Mouse (Mus musculus): ENCODE results near the gene Snip1. TPM values are rescaled to one million over a fixed set of nuclear protein-coding genes. Genes with fewer than 3 reads are reported as not detected.
A peak's percentile ranks its signal among the peaks of the same experiment; 100 is the strongest.

Snip1 gene
- polyA plus RNA-seq (2014; fragmentation: Nextera tagmentation; extraction: Ambion mirVana) = 27.7 and 31.2 TPM in 2 replicates

DNA sequence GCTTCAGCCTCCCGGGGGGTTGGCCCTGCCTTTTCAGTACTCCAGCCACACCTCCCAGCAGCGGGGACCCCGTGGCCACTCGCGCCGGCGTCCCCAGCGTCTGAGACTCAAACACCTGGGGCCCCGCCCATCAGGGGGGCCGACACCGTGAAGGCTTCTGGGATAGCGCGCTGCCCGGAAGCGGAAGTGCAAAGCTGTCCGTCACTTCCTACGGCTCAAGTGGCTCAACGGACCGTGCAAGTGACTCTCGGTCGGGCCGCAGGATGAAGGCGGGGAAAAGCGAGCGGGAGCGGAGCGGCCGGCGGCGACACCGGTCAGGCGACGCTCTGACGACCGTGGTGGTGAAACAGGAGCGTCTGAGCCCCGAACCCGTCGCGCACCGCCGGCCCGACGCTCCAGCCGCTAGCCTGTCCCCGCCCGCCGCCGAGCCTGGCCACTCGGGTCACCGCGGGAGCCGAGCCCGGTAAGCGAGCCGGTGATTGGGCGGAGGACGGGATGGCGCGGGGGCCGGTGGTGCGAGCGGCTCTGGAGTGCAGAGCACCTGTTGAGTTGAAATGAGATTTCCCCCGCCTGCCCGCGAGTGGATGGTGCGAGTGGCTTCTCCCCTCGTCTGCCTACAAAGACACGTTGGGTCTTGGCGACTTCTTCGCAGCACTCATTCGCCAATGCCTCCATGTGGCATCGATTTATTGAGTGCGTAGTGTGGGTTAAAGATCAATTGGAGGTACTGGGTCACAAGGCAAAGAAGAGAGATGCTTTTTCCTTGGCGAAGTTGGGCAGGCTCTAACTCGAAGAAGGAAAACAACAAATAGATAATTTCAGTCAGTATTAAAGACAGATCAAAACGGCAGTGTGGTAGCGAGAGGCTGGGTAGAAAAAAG lies at the start of gene Snip1:
Gene Snip1, plus strand, starts transcription at position 183 of the 881 bp plus-strand sequence.
- H3K4me3 ChIP-seq (replicated peaks; ENCODE audit: low read depth, low read length) = peak within 1 kb of the TSS; percentile 94
- H3K27ac ChIP-seq (replicated peaks; ENCODE audit: low read depth, low read length) = peak within 1 kb of the TSS; percentile 66; the same call in 1 of the 2 replicates
- DNase-seq (peak; percentile 97), ATAC-seq (ENCODE audit: low FRiP score, low TSS enrichment) (peak; percentile 93)
- no peaks in the 10 kb centered on the region for H3K9me3 ChIP-seq (ENCODE audit: control insufficient read depth, low read length)
- H3K27me3 ChIP-seq (ENCODE audit: control insufficient read depth, insufficient read depth, low read length) = no peaks in the 10 kb centered on the region
- peaks cover 11% of the 10 kb centered on the region for H3K4me1 ChIP-seq (ENCODE audit: control insufficient read depth, insufficient read depth, low read length)
- H3K4me2 ChIP-seq (ENCODE audit: low read length) = peak within 1 kb of the TSS; percentile 94
- H3K9ac ChIP-seq (replicated peaks; ENCODE audit: low read length) = peak within 1 kb of the TSS; percentile 84
- H3K36me3 ChIP-seq (ENCODE audit: control insufficient read depth, insufficient read depth, low read length) = peaks cover 31% of the 10 kb centered on the region
- WGBS = 1% methylated on average over 78 of the region's 78 CpGs

DNA sequence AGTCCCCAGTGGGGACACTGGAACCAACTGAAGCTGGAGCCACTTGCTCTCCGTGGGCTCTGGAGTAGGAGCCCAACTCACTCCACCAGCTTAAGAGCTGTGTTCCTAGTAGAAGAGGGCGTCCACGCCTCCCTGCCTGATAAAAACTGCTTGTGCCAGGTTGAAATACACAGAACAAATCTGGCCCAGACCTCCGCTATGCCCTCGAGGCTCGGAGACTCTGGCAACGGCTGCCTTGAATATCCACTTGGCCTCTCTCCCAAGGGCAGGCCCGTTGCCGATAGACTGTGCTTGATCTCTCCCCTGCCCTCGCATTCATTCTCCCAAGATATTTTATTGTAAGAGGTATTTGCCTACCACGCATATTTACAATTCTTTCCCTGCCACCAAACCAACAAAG lies 49.0 kb upstream of the Snip1 start:
- no peaks in the 10 kb centered on the region for H3K36me3 ChIP-seq (ENCODE audit: control insufficient read depth, insufficient read depth, low read length)
- 77% methylated on average over 11 of the region's 11 CpGs for WGBS
- no peak overlapping the region for H3K4me2 ChIP-seq (ENCODE audit: low read length)
- no peak for ATAC-seq (ENCODE audit: low FRiP score, low TSS enrichment)
- H3K27me3 ChIP-seq (ENCODE audit: control insufficient read depth, insufficient read depth, low read length) = no peaks in the 10 kb centered on the region
- H3K4me1 ChIP-seq (ENCODE audit: control insufficient read depth, insufficient read depth, low read length) = no peaks in the 10 kb centered on the region
- H3K4me3 ChIP-seq (replicated peaks; ENCODE audit: low read depth, low read length) = no peak overlapping the region
- no peak for DNase-seq
- no peak overlapping the region for H3K9ac ChIP-seq (replicated peaks; ENCODE audit: low read length)
- no peaks in the 10 kb centered on the region for H3K9me3 ChIP-seq (ENCODE audit: control insufficient read depth, low read length)
- H3K27ac ChIP-seq (replicated peaks; ENCODE audit: low read depth, low read length) = no peak overlapping the region

DNA sequence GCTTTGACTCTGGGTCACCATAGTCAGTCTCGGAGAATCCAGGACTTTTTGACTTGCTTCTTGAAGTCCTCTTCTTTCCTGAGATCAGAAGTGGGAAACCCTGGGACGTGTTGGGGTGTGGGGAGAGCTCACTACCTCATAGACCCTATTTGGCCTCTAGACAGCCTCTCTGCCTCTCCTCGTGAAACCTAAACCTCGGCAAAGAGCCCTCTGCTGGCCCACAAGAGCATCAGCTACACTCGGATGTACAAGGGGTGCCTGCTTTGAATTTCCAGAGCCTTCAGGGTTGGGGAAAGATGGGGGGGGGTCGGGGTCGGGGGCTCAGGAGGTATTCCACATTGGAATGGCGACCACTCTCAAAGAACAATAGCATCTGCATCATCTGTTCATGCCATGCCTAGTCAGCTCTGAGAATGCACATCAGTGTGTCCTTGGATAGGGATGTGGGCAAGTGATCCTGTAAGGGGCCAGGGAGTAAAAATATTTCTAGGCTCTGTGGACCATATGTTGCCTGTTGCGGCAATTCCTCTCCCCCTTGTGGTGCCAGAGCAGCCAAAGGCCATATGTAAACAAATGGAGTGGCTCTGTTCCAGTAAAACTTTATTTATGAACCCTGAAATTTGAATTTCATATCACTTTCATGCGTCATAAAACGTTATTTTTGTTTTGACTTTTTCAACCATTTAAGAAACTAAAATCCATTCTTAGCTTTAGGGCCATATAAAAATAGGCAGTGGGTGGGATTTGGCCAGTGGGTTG lies 45.5 kb upstream of the Snip1 start:
- H3K4me1 ChIP-seq (ENCODE audit: control insufficient read depth, insufficient read depth, low read length) = no peaks in the 10 kb centered on the region
- no peak overlapping the region for H3K27ac ChIP-seq (replicated peaks; ENCODE audit: low read depth, low read length)
- no peak for ATAC-seq (ENCODE audit: low FRiP score, low TSS enrichment)
- H3K4me3 ChIP-seq (replicated peaks; ENCODE audit: low read depth, low read length) = no peak overlapping the region
- peak; percentile 58 for DNase-seq
- WGBS = 33% methylated on average over 11 of the region's 11 CpGs
- no peaks in the 10 kb centered on the region for H3K9me3 ChIP-seq (ENCODE audit: control insufficient read depth, low read length)
- H3K4me2 ChIP-seq (ENCODE audit: low read length) = no peak overlapping the region
- no peak overlapping the region for H3K9ac ChIP-seq (replicated peaks; ENCODE audit: low read length)
- no peaks in the 10 kb centered on the region for H3K36me3 ChIP-seq (ENCODE audit: control insufficient read depth, insufficient read depth, low read length)
- no peaks in the 10 kb centered on the region for H3K27me3 ChIP-seq (ENCODE audit: control insufficient read depth, insufficient read depth, low read length)

DNA sequence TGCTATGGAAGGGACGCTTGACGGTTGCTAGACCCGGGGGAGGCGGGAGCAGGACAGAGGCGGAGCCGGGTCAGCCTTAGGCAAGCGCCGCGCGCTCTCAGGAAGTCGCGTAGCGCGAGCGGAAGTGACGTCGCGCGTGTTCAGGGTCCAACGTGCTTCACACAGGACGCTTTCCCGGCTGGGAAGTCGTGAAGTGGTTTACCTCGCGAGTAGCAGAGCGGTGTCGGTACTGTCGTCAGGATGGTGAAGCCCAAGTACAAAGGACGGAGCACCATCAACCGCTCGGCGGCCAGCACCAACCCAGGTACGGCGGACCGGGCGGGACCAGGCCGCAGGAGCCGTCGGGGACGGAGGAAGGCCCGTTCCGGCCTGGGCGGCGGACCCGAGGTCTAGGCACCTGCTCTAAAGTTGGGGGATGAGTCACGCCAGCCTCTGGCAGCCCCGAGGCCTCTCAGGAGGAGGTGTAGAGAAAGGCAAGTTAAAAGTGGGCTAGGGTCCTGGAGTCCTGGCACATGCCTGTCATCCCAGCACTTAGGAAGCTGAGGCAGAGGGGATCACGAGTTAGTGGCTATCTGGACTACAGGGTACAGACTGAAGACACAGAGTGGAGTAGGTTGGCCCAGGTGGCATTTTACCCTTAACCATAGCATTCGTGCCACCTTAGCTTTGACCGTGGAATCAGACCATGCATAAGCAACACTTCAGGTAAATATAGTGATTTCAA lies 36.4 kb upstream of the Snip1 start:
- under 1% methylated on average over 50 of the region's 50 CpGs for WGBS
- ATAC-seq (ENCODE audit: low FRiP score, low TSS enrichment) = peak; percentile 86
- Histone ChIP-seq H3K4me3 (replicated peaks; ENCODE audit: low read depth, low read length) (peak overlapping the region; percentile 93), H3K36me3 (ENCODE audit: control insufficient read depth, insufficient read depth, low read length) (peaks cover 13% of the 10 kb centered on the region), H3K4me2 (ENCODE audit: low read length) (peak overlapping the region; percentile 82), H3K9me3 (ENCODE audit: control insufficient read depth, low read length) (no peaks in the 10 kb centered on the region), H3K27me3 (ENCODE audit: control insufficient read depth, insufficient read depth, low read length) (no peaks in the 10 kb centered on the region), H3K4me1 (ENCODE audit: control insufficient read depth, insufficient read depth, low read length) (peaks cover 16% of the 10 kb centered on the region), H3K27ac (replicated peaks; ENCODE audit: low read depth, low read length) (peak overlapping the region; percentile 67), H3K9ac (replicated peaks; ENCODE audit: low read length) (peak overlapping the region; percentile 88)
- DNase-seq = peak; percentile 99

DNA sequence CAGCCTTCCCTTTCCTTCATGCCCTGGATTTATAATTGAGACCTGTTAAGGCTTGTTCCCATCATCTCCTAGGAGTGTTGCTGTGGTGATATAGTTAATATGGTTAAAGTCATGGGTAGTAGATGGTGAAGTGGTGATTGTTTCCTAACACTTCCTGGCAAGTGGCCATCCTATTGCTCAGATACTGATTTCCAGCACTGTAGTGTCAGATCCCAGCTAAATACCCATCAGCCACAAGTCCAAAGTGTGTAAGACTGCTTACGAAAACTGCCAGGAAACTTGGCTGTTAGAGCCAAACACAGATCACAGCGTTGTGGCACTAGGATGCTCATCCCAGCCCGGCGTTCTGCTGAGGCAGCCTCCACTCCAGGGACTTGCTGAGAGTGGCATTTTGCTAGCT lies 32.1 kb upstream of the Snip1 start:
- no peaks in the 10 kb centered on the region for H3K27me3 ChIP-seq (ENCODE audit: control insufficient read depth, insufficient read depth, low read length)
- ATAC-seq (ENCODE audit: low FRiP score, low TSS enrichment) (no peak), DNase-seq (no peak)
- H3K27ac ChIP-seq (replicated peaks; ENCODE audit: low read depth, low read length) = no peak overlapping the region
- peaks cover 45% of the 10 kb centered on the region for H3K36me3 ChIP-seq (ENCODE audit: control insufficient read depth, insufficient read depth, low read length)
- no peak overlapping the region for H3K9ac ChIP-seq (replicated peaks; ENCODE audit: low read length)
- H3K4me3 ChIP-seq (replicated peaks; ENCODE audit: low read depth, low read length) = no peak overlapping the region
- 88% methylated on average over 4 of the region's 4 CpGs for WGBS
- peaks cover 14% of the 10 kb centered on the region for H3K4me1 ChIP-seq (ENCODE audit: control insufficient read depth, insufficient read depth, low read length)
- H3K4me2 ChIP-seq (ENCODE audit: low read length) = no peak overlapping the region
- no peaks in the 10 kb centered on the region for H3K9me3 ChIP-seq (ENCODE audit: control insufficient read depth, low read length)

DNA sequence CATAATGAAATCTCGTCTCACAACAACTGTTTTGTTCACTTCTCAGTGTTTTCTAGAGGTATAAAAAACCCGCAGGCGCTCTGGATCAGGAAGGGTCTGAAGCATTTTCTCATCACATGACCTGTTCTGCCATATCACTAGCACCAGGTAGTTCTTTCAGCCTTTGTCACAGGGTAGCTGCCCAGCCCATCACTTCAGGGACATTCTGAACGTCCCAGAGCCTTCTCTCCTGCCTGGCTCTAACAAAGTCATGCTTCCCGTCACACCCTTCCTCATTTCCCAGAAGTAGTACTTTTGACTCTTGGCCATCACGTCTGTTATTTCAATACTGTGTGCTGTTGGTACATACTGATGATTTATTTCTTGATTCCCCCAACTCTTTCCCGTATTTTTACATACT lies 22.0 kb upstream of the Snip1 start:
- ATAC-seq (ENCODE audit: low FRiP score, low TSS enrichment) (no peak), DNase-seq (no peak)
- Histone ChIP-seq H3K27me3 (ENCODE audit: control insufficient read depth, insufficient read depth, low read length) (no peaks in the 10 kb centered on the region), H3K9me3 (ENCODE audit: control insufficient read depth, low read length) (no peaks in the 10 kb centered on the region), H3K36me3 (ENCODE audit: control insufficient read depth, insufficient read depth, low read length) (peaks cover 93% of the 10 kb centered on the region), H3K4me1 (ENCODE audit: control insufficient read depth, insufficient read depth, low read length) (no peaks in the 10 kb centered on the region), H3K9ac (replicated peaks; ENCODE audit: low read length) (no peak overlapping the region), H3K4me2 (ENCODE audit: low read length) (no peak overlapping the region), H3K27ac (replicated peaks; ENCODE audit: low read depth, low read length) (no peak overlapping the region), H3K4me3 (replicated peaks; ENCODE audit: low read depth, low read length) (no peak overlapping the region)
- WGBS = 90% methylated on average over 7 of the region's 7 CpGs

DNA sequence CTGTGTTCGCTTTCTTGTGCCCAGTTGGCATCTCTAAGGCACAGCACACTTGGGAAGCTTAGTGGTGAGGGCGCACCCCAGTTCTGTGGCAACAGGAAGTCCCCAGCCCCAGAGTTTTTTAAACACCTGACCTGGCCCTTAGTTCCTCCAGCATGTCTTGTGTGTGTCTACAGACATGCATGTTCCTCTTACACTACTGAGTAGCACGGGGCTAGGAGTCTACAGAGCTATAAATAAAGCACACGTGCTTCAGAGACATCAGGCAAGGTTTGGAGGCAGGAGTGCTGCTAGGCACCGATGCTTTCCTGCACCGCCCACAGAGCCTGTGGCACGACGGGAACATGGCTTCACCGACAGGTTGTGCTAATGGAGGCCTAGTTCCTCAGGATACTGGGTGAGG lies 11.1 kb upstream of the Snip1 start:
- ATAC-seq (ENCODE audit: low FRiP score, low TSS enrichment) (no peak), DNase-seq (no peak)
- H3K4me1 ChIP-seq (ENCODE audit: control insufficient read depth, insufficient read depth, low read length) = no peaks in the 10 kb centered on the region
- H3K9me3 ChIP-seq (ENCODE audit: control insufficient read depth, low read length) = no peaks in the 10 kb centered on the region
- no peak overlapping the region for H3K27ac ChIP-seq (replicated peaks; ENCODE audit: low read depth, low read length)
- H3K36me3 ChIP-seq (ENCODE audit: control insufficient read depth, insufficient read depth, low read length) = peaks cover 55% of the 10 kb centered on the region
- WGBS = 93% methylated on average over 9 of the region's 9 CpGs
- no peaks in the 10 kb centered on the region for H3K27me3 ChIP-seq (ENCODE audit: control insufficient read depth, insufficient read depth, low read length)
- H3K4me2 ChIP-seq (ENCODE audit: low read length) = no peak overlapping the region
- H3K9ac ChIP-seq (replicated peaks; ENCODE audit: low read length) = no peak overlapping the region
- H3K4me3 ChIP-seq (replicated peaks; ENCODE audit: low read depth, low read length) = no peak overlapping the region

DNA sequence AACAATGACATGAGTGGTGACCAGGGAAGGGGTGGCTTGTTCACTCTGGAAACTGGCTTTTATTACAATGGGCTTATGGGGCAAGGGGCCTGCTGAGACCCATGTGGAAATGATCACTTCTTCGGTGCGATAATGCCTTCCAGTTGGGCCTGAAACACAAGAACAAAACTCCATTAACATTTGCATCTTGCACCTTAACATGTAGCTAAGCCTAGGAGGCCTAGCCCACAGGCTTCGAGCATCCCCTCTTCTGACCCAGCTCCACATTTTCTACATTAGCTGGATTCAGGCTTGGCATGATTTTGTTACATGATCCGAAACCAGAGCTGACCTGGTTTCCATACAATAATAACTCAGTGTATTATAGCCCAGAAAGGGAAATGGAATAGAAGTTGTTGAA lies 10.0 kb upstream of the Snip1 start:
- Histone ChIP-seq H3K4me1 (ENCODE audit: control insufficient read depth, insufficient read depth, low read length) (no peaks in the 10 kb centered on the region), H3K4me2 (ENCODE audit: low read length) (no peak overlapping the region), H3K9me3 (ENCODE audit: control insufficient read depth, low read length) (no peaks in the 10 kb centered on the region), H3K9ac (replicated peaks; ENCODE audit: low read length) (no peak overlapping the region), H3K27me3 (ENCODE audit: control insufficient read depth, insufficient read depth, low read length) (no peaks in the 10 kb centered on the region), H3K27ac (replicated peaks; ENCODE audit: low read depth, low read length) (no peak overlapping the region), H3K36me3 (ENCODE audit: control insufficient read depth, insufficient read depth, low read length) (peaks cover 46% of the 10 kb centered on the region), H3K4me3 (replicated peaks; ENCODE audit: low read depth, low read length) (no peak overlapping the region)
- WGBS = 94% methylated on average over 4 of the region's 4 CpGs
- ATAC-seq (ENCODE audit: low FRiP score, low TSS enrichment) (no peak), DNase-seq (no peak)
